Mouse (Mus musculus): ENCODE results near the gene Slc51b. TPM values are rescaled to one million over a fixed set of nuclear protein-coding genes. Genes with fewer than 3 reads are reported as not detected.

Gene Slc51b
- polyA plus RNA-seq, 1 experiment = not detected

- TF ChIP-seq GATA1 (IDR thresholded peaks at IDR 0.05; ENCODE audit: low read length) = no peak
These were observed 5.2 kb upstream of the Slc51b start for GRCm38 (mm10) chr9:65428003-65428402.

GRCm38 (mm10) chr9:65427511-65427910 lies 4.8 kb upstream of the Slc51b start:
- TF ChIP-seq GATA1 (IDR thresholded peaks at IDR 0.05; ENCODE audit: low read length) = no peak

- no peak for TF ChIP-seq GATA1 (IDR thresholded peaks at IDR 0.05; ENCODE audit: low read length)
These were observed 1.6 kb upstream of the Slc51b start for GRCm38 (mm10) chr9:65424393-65424792.

- TF ChIP-seq GATA1 (IDR thresholded peaks at IDR 0.05; ENCODE audit: low read length) = no peak
These were observed 3.1 kb downstream of the Slc51b start for GRCm38 (mm10) chr9:65419633-65420032.

GRCm38 (mm10) chr9:65417738-65418137 lies 5.0 kb downstream of the Slc51b start:
- TF ChIP-seq GATA1 (IDR thresholded peaks at IDR 0.05; ENCODE audit: low read length) = no peak

- TF ChIP-seq GATA1 (IDR thresholded peaks at IDR 0.05; ENCODE audit: low read length) = no peak
These were observed 11.4 kb downstream of the Slc51b start for GRCm38 (mm10) chr9:65411326-65411725.

- no peak for TF ChIP-seq GATA1 (IDR thresholded peaks at IDR 0.05; ENCODE audit: low read length)
These were observed 12.4 kb downstream of the Slc51b start for GRCm38 (mm10) chr9:65410378-65410777.

GRCm38 (mm10) chr9:65408871-65409295 lies 13.9 kb downstream of the Slc51b start:
- no peak for TF ChIP-seq GATA1 (IDR thresholded peaks at IDR 0.05; ENCODE audit: low read length)

GRCm38 (mm10) chr9:65407861-65408260 lies 14.9 kb downstream of the Slc51b start:
- TF ChIP-seq GATA1 (IDR thresholded peaks at IDR 0.05; ENCODE audit: low read length) = no peak

GRCm38 (mm10) chr9:65407327-65407726 lies 15.4 kb downstream of the Slc51b start:
- no peak for TF ChIP-seq GATA1 (IDR thresholded peaks at IDR 0.05; ENCODE audit: low read length)

GRCm38 (mm10) chr9:65405184-65405449 lies 17.6 kb downstream of the Slc51b start:
- no peak for TF ChIP-seq GATA1 (IDR thresholded peaks at IDR 0.05; ENCODE audit: low read length)

GRCm38 (mm10) chr9:65404331-65405183 lies 18.2 kb downstream of the Slc51b start:
- TF ChIP-seq GATA1 (IDR thresholded peaks at IDR 0.05; ENCODE audit: low read length) = no peak

- TF ChIP-seq GATA1 (IDR thresholded peaks at IDR 0.05; ENCODE audit: low read length) = no peak
These were observed 22.8 kb downstream of the Slc51b start for GRCm38 (mm10) chr9:65399934-65400333.

- TF ChIP-seq GATA1 (IDR thresholded peaks at IDR 0.05; ENCODE audit: low read length) = no peak
These were observed 24.5 kb downstream of the Slc51b start, which contains the start of gene Rasl12 for GRCm38 (mm10) chr9:65398279-65398678. Gene Rasl12 (plus strand): TSS chr9:65398506.

GRCm38 (mm10) chr9:65394360-65394759 lies 28.4 kb downstream of the Slc51b start:
- no peak for TF ChIP-seq GATA1 (IDR thresholded peaks at IDR 0.05; ENCODE audit: low read length)

- no peak for TF ChIP-seq GATA1 (IDR thresholded peaks at IDR 0.05; ENCODE audit: low read length)
These were observed 29.1 kb downstream of the Slc51b start for GRCm38 (mm10) chr9:65393606-65394005.

GRCm38 (mm10) chr9:65392638-65393364 lies 30.0 kb downstream of the Slc51b start:
- TF ChIP-seq GATA1 (IDR thresholded peaks at IDR 0.05; ENCODE audit: low read length) = no peak

All from G1E-ER4 (cell line).